Mouse (Mus musculus): ENCODE data around the gene AC153137.1.
"Not testable (repeated sequence)": the region's sequence is repeated elsewhere in the genome, so short reads cannot be mapped to it uniquely, and the experiment has no call there.

AC153137.1 gene

DNA sequence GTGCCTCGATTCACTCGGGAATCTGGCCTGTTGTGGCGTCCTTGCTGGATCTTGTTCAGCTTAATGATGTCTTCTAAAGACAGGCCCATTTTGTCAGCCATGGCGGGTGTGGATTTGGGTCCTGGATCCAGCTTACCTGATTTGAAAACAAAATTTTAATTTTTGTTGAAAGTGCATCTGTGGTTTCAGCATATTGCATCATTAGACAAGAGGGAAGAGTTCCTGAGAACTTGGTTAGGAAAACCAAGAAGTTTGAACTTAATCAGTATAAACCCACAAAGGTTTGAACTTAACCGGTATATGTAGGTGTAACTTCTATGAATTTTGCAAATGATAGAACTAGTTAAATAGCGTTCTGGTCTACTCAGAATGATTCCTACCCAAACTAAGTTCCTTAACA lies at the start of gene AC153137.1:
AC153137.1 (minus strand) TSS at position 101 of the 400 bp plus-strand sequence.
- not testable (repeated sequence) for DNase-seq

- no peak for DNase-seq
Measured at GRCm38 (mm10) chr1:31023173-31023572, 45.4 kb upstream of the AC153137.1 start.

DNA sequence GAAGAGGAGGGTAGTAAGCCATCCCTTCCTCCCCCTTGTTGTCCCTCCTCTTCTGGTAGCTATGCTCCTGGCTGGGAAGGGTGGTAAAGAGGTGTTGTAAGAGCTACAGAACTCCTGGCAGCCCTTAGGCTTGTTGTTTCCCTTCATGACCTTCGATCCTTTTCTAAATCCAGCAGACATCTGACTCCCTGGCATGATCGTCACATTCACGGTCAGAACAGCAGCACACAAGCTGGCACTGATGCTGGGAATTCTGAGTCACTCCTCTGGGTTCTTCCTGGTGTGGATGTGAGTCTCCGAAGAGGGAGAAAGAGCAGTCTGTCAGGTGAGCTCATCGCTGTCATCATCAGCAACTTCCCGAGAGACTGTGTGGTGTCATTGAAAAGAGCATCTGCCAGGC lies 41.5 kb upstream of the AC153137.1 start:
- DNase-seq: peak; percentile 19

DNA sequence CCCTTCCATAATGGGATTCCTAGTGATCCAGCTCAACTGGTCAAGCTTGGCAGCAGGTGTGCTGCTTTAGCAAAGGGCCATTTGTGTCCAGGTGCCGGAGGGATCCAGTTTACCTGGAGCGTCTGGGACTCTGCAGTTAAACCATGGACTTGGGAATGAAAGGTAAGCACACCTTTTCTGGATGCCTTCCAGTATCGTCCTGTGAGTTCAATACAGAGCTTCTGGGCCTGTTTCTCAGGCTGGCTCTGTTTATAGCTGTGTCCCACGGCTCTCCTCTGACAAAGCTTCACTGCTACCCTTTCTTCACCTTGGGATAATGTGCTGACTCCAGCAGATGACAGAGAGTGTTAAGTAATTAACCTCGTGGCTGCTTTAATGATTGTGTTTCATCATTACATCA lies 39.6 kb upstream of the AC153137.1 start:
- DNase-seq: peak; percentile 13

GRCm38 (mm10) chr1:31016068-31016467 lies 38.3 kb upstream of the AC153137.1 start:
- no peak for DNase-seq

- no peak for DNase-seq
Measured at GRCm38 (mm10) chr1:31015261-31015660, 37.5 kb upstream of the AC153137.1 start.

- DNase-seq: peak; percentile 9
Measured at GRCm38 (mm10) chr1:30977239-30977638, 529 bp downstream of the AC153137.1 start.

DNA sequence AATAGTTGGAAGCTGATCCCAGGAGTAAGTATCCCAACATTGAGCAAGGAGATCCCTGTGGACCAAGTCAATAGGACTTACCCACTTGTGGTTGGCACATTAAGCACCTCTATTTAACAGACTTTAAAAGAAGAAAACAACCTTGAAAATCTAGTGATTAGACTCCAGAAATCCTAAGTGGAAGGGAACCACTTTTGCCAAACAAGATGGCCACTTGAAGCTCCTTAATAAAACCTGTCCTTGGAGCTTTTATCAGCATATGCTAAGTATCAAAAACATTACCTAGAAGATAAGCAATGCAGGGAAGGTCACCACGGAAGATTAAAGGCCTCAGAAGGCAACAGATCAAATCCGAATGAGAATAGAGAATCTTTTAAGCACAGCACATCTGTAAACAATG lies 26.0 kb downstream of the AC153137.1 start:
- no peak for DNase-seq

DNA sequence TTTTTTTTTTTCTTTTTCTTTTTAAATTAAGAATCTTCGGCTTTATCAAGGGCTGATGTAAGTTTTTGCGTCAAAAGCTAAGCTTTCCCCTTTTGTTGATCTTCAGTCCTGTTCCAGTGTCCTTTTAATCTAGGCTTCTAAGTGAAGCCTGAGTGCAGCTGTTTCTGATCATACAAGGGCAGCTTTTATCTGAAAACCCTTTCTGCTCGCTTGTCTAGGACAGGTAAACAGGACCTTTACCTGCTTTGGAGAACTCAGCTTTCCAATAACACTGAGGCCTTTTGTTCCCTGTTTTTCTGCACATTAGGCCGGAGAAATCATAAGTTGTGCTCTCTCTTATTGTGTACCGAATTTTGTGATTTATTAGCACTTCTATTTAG lies 27.3 kb downstream of the AC153137.1 start:
- no peak for DNase-seq

DNA sequence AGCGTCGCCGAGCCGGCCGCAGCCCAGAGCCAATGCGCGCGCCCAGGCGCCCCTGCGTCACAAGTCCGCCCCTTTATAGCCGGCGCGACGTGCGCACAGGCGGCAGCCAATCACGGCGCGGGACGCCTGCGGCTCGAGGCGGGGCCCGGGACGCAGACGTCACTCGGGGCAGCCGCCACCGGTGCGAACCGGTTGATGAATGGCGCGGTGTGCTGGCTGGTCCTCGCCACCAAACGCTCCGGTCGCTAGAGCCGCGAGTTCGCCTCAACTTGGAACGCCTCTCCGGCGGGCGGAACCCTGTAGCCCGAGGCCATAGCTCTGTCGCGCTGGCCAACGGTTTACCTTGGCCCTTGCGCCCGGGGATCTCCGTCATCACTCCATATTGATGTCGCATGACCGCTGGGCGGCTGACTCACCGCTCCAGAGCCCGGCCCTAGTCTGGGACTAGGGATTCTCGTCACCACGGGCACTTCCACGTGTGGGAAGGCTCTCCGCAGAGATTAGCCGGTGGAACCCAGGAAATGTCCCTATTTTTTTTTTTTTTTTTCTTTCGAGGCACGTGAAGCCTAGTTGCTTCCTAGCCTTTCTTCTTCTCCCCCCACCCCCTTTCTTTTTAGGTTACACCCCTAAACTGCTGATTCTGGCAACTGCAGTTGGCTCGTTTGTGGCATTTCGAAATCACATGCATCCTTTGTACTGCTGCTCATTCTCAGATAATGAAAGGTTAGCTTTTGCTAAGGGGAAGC lies 27.9 kb downstream of the AC153137.1 start:
- DNase-seq: peak; percentile 99

- DNase-seq: peak; percentile 77
Measured at GRCm38 (mm10) chr1:30948950-30949639, 28.7 kb downstream of the AC153137.1 start.

DNA sequence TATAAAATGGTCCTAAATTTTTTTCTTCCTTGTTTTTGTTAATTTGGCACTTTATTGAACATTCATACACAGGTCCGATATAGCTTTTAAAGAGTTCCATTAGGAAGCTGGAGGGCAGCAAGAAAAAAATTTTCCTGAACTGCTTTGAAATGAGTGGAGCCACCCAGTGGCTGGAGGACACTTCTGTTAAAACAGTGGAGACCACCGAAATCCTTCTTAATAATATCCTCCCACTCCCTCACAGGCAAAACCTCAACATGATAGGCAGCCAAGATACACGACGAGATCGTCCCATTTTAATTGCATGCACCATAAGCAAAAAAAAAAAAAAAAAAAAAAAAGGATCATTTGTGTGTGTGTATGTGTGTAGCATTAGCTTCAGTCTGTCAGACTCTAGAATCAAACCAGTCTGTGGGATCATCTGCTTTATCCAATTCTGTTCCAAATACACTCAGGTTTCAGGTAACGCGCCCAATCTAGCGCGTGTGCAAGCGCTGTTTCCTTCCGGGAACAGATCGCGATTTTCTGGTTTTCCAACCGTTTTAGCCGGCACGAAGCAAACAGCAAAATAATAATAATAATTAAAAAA lies 29.3 kb downstream of the AC153137.1 start:
- DNase-seq: peak; percentile 40

- no peak for DNase-seq
Measured at GRCm38 (mm10) chr1:30945136-30945535, 32.6 kb downstream of the AC153137.1 start.

- DNase-seq: no peak
Measured at GRCm38 (mm10) chr1:30940571-30940970, 37.2 kb downstream of the AC153137.1 start.

GRCm38 (mm10) chr1:30938392-30938791 lies 39.4 kb downstream of the AC153137.1 start:
- DNase-seq: no peak

DNA sequence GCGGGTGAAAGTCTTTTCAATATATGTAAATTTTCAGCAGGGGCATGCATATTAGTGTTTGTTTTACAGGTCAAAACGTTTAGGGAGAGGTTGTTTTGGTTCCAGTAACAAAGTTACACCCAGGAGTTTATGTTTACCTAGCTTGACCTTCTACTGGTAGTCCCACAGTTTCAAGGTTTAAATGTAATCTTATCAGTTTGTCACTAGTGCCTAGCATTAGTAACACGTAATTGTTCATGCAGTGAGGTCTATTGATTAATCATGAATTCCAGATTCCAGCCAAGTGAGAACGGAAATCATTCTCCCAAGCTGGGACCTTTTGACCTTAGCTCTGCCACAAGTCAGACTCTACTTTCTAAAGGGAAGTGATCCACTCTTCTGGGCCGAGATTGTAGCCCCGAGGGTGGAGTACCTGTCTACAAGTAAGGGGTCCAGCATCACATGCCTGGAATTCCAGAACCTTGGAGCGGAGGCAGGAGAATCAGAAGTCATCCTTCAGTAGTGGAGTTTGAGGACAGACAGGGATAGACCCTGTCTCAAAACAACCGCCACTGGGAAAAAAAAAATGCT lies 40.3 kb downstream of the AC153137.1 start:
- no peak for DNase-seq

DNA sequence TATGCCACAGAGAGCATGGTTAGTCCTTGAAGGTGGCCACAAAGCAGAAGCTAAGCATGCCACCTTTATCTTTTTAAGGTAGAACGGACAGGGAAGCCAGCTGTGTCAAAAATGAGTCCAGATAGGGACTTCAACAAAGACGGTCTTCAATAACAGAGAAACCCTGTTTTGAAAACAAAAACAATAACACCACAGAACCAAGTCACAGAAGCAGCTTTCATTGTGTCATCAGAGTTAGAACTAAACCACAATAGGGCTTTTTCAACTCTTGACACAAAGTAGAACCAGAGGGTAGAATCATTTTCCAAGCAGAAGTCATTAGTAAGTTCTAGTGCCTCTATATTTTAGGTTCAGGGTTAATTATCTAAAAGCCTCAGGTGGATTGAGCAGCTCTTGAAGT lies 41.3 kb downstream of the AC153137.1 start:
- DNase-seq: no peak

GRCm38 (mm10) chr1:30930823-30931222 lies 46.9 kb downstream of the AC153137.1 start:
- peak; percentile 29 for DNase-seq

DNA sequence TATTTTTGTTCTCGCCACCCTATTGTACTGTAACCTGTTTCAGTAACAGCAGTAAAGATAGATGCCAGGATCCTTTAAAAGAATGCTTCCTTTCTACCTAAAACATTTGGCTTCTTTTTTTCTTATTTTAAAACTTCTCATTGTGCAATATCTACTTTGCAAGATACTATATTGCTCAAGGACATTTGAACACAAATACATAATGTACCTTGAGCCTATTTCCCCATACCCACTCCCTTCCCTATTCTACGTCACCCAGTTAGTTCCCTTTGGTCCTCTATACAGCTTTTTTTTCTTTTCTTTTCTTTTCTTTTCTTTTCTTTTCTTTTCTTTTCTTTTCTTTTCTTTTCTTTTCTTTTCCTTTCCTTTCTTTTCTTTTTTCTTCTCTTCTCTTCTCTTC lies 47.6 kb downstream of the AC153137.1 start:
- DNase-seq: no peak

Data from kidney, postnatal 10 days (tissue).